Mouse (Mus musculus) inflammation-experienced regulatory T-cells, adult 16 weeks (primary cell): ENCODE results near the gene Ankrd11. TPM values are rescaled to one million over a fixed set of nuclear protein-coding genes. Genes with fewer than 3 reads are reported as not detected.

Experiments used
- polyA plus RNA-seq: library from polyadenylated mRNA; unstranded; fragments of 100-300 nt; shearing (Covaris generic); gene quantifications from one replicate; pipeline ENCODE4 v1.2.1, GENCODE M21; 2017

The Ankrd11 gene
- 51.2 TPM for polyA plus RNA-seq

GRCm38 (mm10) chr8:123042158-123042973 lies at the start of gene Ankrd11:
TSS of gene Ankrd11 (minus strand) at chr8:123042277.

GRCm38 (mm10) chr8:123062721-123063120 lies 20.6 kb upstream of the Ankrd11 start, which contains the start of gene Spg7:
TSS of gene Spg7 (plus strand) at chr8:123062942.

DNA sequence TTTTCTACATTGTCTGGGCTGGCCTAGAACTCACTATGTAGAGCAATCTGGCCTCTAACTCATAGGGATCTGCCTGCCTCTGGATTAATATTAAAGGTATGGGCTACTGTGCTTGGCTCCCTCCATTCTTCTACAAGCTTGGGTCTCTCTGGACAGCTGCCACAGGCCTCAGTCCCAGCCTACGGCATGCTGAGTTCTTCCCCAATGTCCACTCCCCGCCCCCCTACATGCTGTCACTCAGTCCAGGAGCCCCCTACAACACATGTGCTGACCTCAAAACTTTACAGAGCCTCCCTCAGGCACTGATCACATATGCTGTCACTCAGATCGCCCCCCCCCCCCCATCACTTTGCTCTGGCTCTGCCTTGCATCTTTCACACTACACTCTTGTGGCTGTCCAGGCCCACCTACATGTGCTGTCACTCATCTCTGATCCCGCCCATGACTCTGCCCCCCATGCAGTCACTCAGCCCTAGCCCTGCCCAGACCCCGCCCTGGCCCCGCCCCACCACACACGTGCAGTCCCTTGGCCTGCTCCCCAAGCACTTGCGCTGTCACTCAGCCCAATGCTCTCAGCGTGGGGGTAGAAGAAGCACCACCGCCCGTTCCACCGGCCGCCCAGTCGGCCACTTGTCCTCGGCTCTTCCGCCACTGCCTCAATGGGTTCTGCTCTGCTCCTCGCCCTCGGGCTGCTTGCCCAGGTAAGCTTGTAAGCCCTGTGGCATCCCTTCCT lies 194.1 kb downstream of the Ankrd11 start, which contains the start of gene Cdh15:
Gene Cdh15 (plus strand): TSS at position 138 of the 733 bp plus-strand sequence.

Other genes with a start within 250 kb of the Ankrd11 start
- gene Cdh15, start 194.3 kb downstream of the Ankrd11 start, polyA plus RNA-seq: 0.09 TPM
- 16.3 TPM for gene Spg7, start 20.7 kb upstream of the Ankrd11 start, polyA plus RNA-seq
- 821 TPM for gene Rpl13, start 60.1 kb upstream of the Ankrd11 start, polyA plus RNA-seq
- gene Cpne7, start 75.1 kb upstream of the Ankrd11 start, polyA plus RNA-seq: 1.9 TPM
- gene Sult5a1, start 116.0 kb upstream of the Ankrd11 start, polyA plus RNA-seq: not detected
- not detected for gene Dpep1, start 144.0 kb upstream of the Ankrd11 start, polyA plus RNA-seq
- gene Chmp1a, start 170.5 kb upstream of the Ankrd11 start, polyA plus RNA-seq: 266 TPM
- gene Spata33, start 170.6 kb upstream of the Ankrd11 start, polyA plus RNA-seq: not detected
- gene Cdk10, start 182.6 kb upstream of the Ankrd11 start, polyA plus RNA-seq: 27.9 TPM
- gene Spata2l, start 194.0 kb upstream of the Ankrd11 start, polyA plus RNA-seq: 12.4 TPM
- 31.9 TPM for gene Zfp276, start 211.9 kb upstream of the Ankrd11 start, polyA plus RNA-seq
- 21.4 TPM for gene Vps9d1, start 212.1 kb upstream of the Ankrd11 start, polyA plus RNA-seq